Mouse (Mus musculus) central nervous system, embryonic 11.5 days (tissue): ENCODE measurements around the gene Srsf2. TPM values are rescaled to one million over a fixed set of nuclear protein-coding genes. Genes with fewer than 3 reads are reported as not detected.

Source experiments
- polyA plus RNA-seq: library from polyadenylated mRNA; depleted of rRNA; stranded (reverse); fragments of >200 nt; gene quantifications from 2 replicates; pipeline ENCODE4 v1.2.3, GENCODE M21; 2012; rRNA removed

The Srsf2 gene
- polyA plus RNA-seq, result 737 and 742 TPM in 2 replicates

DNA sequence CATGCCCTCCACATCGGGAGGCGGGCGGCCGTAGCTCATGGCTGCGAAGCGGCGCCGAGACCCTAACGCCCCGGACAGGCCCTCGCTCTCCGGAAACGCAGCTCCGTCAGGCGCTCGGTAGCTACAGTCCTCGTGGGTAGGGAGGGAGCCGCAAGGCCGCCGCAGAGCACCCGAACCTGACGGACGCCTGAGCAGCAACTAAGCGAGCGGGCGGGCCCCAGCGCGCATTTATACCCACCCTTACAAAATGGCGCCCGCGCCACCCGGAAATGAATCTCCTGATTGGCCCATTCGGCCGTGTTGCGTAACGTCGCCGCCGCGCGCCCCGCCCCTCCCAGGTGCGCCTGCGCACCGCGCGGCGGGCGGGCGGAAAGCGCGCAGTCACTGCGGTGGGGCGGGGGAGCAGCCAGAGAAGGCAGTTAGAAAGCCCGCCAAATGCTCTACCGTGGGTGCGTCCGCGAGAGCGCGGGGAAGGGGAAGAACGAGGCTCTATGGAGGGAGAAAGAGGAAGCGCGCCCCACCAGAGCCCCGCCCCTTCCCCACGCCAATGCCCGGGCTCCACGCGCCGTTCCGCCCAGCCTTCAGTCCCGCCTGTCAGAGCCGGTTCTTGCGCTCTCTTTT, at the start of gene Srsf2:
Gene Srsf2 (minus strand): TSS at position 204 of the 621 bp plus-strand sequence.

DNA sequence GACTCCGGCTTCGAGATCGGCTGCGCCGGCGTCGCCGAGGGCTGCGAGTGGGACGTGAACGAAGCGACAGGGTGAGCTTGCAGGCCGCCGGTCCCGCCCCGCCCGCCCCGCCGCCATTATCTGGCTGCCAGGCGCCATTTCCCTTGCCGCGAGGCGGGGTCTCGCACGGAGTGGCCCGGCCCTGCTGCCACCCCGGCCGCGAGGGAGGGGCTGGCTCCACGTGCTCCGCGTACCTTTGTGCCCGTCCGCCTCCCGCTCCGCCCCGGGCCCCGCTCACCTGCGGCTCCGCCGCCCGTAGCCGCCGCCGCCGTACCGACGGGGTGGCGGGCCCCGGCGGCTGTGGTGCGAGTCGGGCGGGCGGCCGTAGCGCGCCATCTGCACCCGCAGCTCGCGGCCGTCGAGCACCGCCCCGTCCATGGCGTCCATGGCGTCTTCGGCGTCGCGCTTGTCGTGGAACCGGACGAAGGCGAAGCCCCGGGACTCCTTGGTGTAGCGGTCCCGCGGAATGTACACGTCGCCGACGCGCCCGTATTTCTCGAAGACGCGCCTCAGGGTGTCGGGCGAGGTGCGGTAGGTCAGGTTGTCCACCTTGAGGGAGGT, 503 bp downstream of the Srsf2 start, which contains the start of gene Mfsd11:
Gene Mfsd11 (plus strand): TSS at position 150 of the 600 bp plus-strand sequence.

GRCm38 (mm10) chr11:116843261-116844233, 9.3 kb downstream of the Srsf2 start, which contains the start of the genes Mettl23 and Jmjd6:
Mettl23 (plus strand) TSS chr11:116843278.
Jmjd6 (minus strand) TSS chr11:116843449.

GRCm38 (mm10) chr11:116827534-116828165, 25.2 kb downstream of the Srsf2 start, which contains the start of gene Mxra7:
Mxra7 (minus strand) TSS chr11:116828046.

Other genes with a start within 250 kb of the Srsf2 start
- gene Rhbdf2, start 226.1 kb downstream of the Srsf2 start, polyA plus RNA-seq, result 2.6 and 6.7 TPM in 2 replicates
- gene Prcd, start 199.6 kb downstream of the Srsf2 start, polyA plus RNA-seq, result 0.23 and 0.32 TPM in 2 replicates
- 2.0 and 3.7 TPM in 2 replicates for gene Cygb, start 198.8 kb downstream of the Srsf2 start, polyA plus RNA-seq
- gene St6galnac1, start 77.6 kb downstream of the Srsf2 start, polyA plus RNA-seq, result not detected in 2 replicates
- 32.4 and 66.0 TPM in 2 replicates for gene Mxra7, start 25.0 kb downstream of the Srsf2 start, polyA plus RNA-seq
- 28.8 and 42.8 TPM in 2 replicates for gene Mettl23, start 9.8 kb downstream of the Srsf2 start, polyA plus RNA-seq
- 52.1 and 68.8 TPM in 2 replicates for gene Jmjd6, start 9.6 kb downstream of the Srsf2 start, polyA plus RNA-seq
- gene Mfsd11, start 654 bp downstream of the Srsf2 start, polyA plus RNA-seq, result 21.2 and 25.2 TPM in 2 replicates
- gene Mgat5b, start 65.8 kb upstream of the Srsf2 start, polyA plus RNA-seq, result 20.5 and 21.7 TPM in 2 replicates